Mouse (Mus musculus) bone marrow macrophage, adult 2 months (primary cell): Measurements from ENCODE around the gene Slc35f6.

Source experiments
- CTCF ChIP-seq: IDR thresholded peaks from 2 replicates; pipeline ENCODE4 v1.5.1; 2012; ENCODE audit warnings: low read depth, mild to moderate bottlenecking, low read length, moderate library complexity
- POLR2A ChIP-seq: IDR thresholded peaks from 2 replicates; pipeline ENCODE4 v1.6.1; 2012; ENCODE audit warnings: mild to moderate bottlenecking, low read depth, low read length, borderline replicate concordance

DNA sequence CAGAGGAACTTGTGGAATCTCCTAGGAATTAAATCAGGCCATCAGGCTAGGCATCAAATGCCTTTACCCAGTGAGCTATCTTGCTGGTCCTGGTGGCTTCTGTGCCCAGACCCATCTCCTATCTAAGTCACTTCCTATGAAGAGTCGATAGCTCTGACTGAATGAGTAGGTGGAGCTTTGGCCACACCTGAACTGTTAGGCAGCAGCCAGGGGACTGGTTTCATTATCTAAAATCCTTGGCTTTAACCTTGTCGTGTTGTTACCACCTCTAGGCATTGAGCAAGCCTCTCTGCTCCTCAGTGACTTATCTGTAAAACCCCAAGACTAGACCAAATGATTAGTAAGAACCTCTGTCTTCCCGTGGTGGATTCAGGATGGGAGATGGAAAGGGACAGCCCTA is 30.4 kb upstream of the Slc35f6 start:
- no peak for TF ChIP-seq CTCF
- no peak for TF ChIP-seq POLR2A
